ENCODE assay signal across 24 mouse cellular contexts in the genomic region with DNA sequence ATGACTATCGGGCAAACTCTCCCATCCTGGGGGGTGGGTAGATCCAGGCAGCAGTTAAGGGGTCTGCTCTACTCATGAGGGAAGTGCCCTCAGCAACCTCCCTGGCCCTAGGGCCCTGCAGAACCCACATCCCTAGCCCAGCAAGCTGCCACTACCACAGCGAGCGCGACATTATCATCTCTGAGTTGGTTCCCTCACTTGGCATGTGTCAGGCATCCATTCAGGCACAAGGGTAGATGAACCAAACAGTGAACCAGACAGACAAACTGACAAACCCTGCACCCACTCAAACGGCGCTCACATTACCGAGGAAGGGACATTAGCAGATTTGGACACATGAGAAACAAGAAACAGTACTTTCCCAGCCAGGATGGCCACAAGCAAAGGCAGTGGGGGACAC. TPM values are rescaled to one million over a fixed set of nuclear protein-coding genes. Genes with fewer than 3 reads are reported as not detected.
A peak's percentile ranks its signal among the peaks of the same experiment; 100 is the strongest.
DNase-seq lines count a peak whose midpoint lies in the region; ATAC-seq and TF ChIP-seq lines count a peak whose summit lies in the region.
"Had no signal": no experiment of that assay in that cellular context is flagged by ENCODE, and none has a peak within 500 bp of the region (broad histone marks: within the 10 kb centered on the region; RNA-seq: fewer than 3 reads in every experiment).

No protein-coding gene starts in this region.

- peaks cover 78% of the 10 kb centered on the region for H3K36me3 ChIP-seq in forebrain, embryonic 10.5 days (replicated peaks)
- H3K36me3 ChIP-seq in forebrain, embryonic 11.5 days (ENCODE audit: control insufficient read depth, insufficient read depth, low read length): no peaks in the 10 kb centered on the region; the same call in 1 of the 2 replicates
- H3K36me3 ChIP-seq in intestine, embryonic 16.5 days (ENCODE audit: control insufficient read depth, insufficient read depth, low read length): no peaks in the 10 kb centered on the region

- TF ChIP-seq POLR2A in cortical plate, adult 2 months (IDR thresholded peaks at IDR 0.05; ENCODE audit: extremely low read depth, insufficient read depth, low read length): no peak

- WGBS in forebrain, embryonic 10.5 days: 94% methylated on average over 7 of the region's 7 CpGs
- 88% methylated on average over 7 of the region's 7 CpGs for WGBS in forebrain, embryonic 11.5 days
- 90% methylated on average over 7 of the region's 7 CpGs for WGBS in intestine, embryonic 16.5 days

- H3K27ac ChIP-seq in forebrain, embryonic 10.5 days: 0 out of 2 replicates have a peak overlapping the region, but pooled peaks have one; percentile 5
- H3K27ac ChIP-seq in forebrain, embryonic 11.5 days (ENCODE audit: low read depth, low read length): no peak overlapping the region
- H3K27ac ChIP-seq in left cerebral cortex, adult 2 months: peak overlapping the region; percentile 69
- peak overlapping the region; percentile 58; the same call in 1 of the 2 replicates for H3K27ac ChIP-seq in cortical plate, adult 2 months (ENCODE audit: insufficient read depth, low read length)
- no peak overlapping the region for H3K27ac ChIP-seq in intestine, embryonic 16.5 days (ENCODE audit: low read length)
- H3K27ac ChIP-seq: embryonic facial prominence, embryonic 12.5 days; heart, adult 2 months; limb, embryonic 13.5 days; lung, embryonic 15.5 days; midbrain, embryonic 10.5 days had no signal

- DNase-seq in forebrain, embryonic 10.5 days (ENCODE audit: extremely low spot score, low spot score): no peak
- DNase-seq in forebrain, embryonic 11.5 days (ENCODE audit: low spot score): no peak
- no peak for DNase-seq in left cerebral cortex, adult 2 months (ENCODE audit: extremely low spot score in 1 of 2, low spot score in 2 of 2)
- no peak for DNase-seq in left cerebral cortex, postnatal 25 days (ENCODE audit: low spot score in 2 of 2)
- no peak for DNase-seq in layer of hippocampus, adult 18-20 months (ENCODE audit: low spot score in 2 of 2)
- DNase-seq: adrenal gland, postnatal 14 days; embryo, embryonic 11 days; heart, adult 2 months; kidney, adult 18-20 months; kidney, postnatal 36 days; thymus, adult 2 months; thymus, postnatal 36 days had no signal

- H3K27me3 ChIP-seq in forebrain, embryonic 10.5 days (ENCODE audit: poor library complexity, severe bottlenecking): no peaks in the 10 kb centered on the region
- no peaks in the 10 kb centered on the region for H3K27me3 ChIP-seq in forebrain, embryonic 11.5 days (ENCODE audit: control insufficient read depth, insufficient read depth, low read length)
- no peaks in the 10 kb centered on the region for H3K27me3 ChIP-seq in intestine, embryonic 16.5 days (replicated peaks; ENCODE audit: control insufficient read depth, insufficient read depth, low read length)
- H3K27me3 ChIP-seq: embryonic facial prominence, embryonic 12.5 days; heart, embryonic 12.5 days; limb, embryonic 13.5 days; lung, embryonic 15.5 days had no signal

- H3K4me1 ChIP-seq in forebrain, embryonic 10.5 days: peaks cover 49% of the 10 kb centered on the region
- H3K4me1 ChIP-seq in forebrain, embryonic 11.5 days (replicated peaks; ENCODE audit: control insufficient read depth, insufficient read depth, low read length): peaks cover 10% of the 10 kb centered on the region
- peaks cover 10% of the 10 kb centered on the region for H3K4me1 ChIP-seq in cortical plate, adult 2 months (ENCODE audit: control insufficient read depth, insufficient read depth, low read length)
- no peaks in the 10 kb centered on the region for H3K4me1 ChIP-seq in intestine, embryonic 16.5 days (ENCODE audit: control insufficient read depth, insufficient read depth, low read length)
- H3K4me1 ChIP-seq: lung, embryonic 15.5 days had no signal

- no peak for ATAC-seq in forebrain, embryonic 11.5 days (replicated peaks; ENCODE audit: low FRiP score)
- ATAC-seq in intestine, embryonic 16.5 days: no peak
- ATAC-seq: inflammation-experienced regulatory T-cells, adult 6 months had no signal

- no peaks in the 10 kb centered on the region for H3K9me3 ChIP-seq in forebrain, embryonic 10.5 days
- no peaks in the 10 kb centered on the region for H3K9me3 ChIP-seq in forebrain, embryonic 11.5 days (ENCODE audit: control insufficient read depth, low read length)
- no peaks in the 10 kb centered on the region for H3K9me3 ChIP-seq in intestine, embryonic 16.5 days (ENCODE audit: control insufficient read depth, low read length)
- H3K9me3 ChIP-seq: embryonic facial prominence, embryonic 12.5 days; heart, embryonic 12.5 days; limb, embryonic 13.5 days; lung, embryonic 15.5 days; midbrain, embryonic 10.5 days had no signal

- no peak overlapping the region for H3K4me3 ChIP-seq in forebrain, embryonic 10.5 days
- H3K4me3 ChIP-seq in forebrain, embryonic 11.5 days (ENCODE audit: low read depth, low read length): no peak overlapping the region
- no peak overlapping the region for H3K4me3 ChIP-seq in left cerebral cortex, adult 2 months
- H3K4me3 ChIP-seq in cortical plate, adult 2 months (ENCODE audit: insufficient read depth, low read length): no peak overlapping the region
- no peak overlapping the region for H3K4me3 ChIP-seq in intestine, embryonic 16.5 days (ENCODE audit: low read length)
- H3K4me3 ChIP-seq: embryonic facial prominence, embryonic 12.5 days; heart, adult 2 months; heart, embryonic 12.5 days; limb, embryonic 13.5 days; lung, embryonic 15.5 days; midbrain, embryonic 10.5 days; myocyte had no signal

- intact Hi-C loops in left cerebral cortex, adult 2 months (cut with DNase I): no loop called here
- intact Hi-C loops in left cerebral cortex, postnatal 25 days (cut with DNase I): no loop called here

- H3K4me2 ChIP-seq in forebrain, embryonic 11.5 days (ENCODE audit: low read depth, low read length, severe bottlenecking): no peak overlapping the region
- no peak overlapping the region for H3K4me2 ChIP-seq in intestine, embryonic 16.5 days (ENCODE audit: low read depth, low read length)
- H3K4me2 ChIP-seq: embryonic facial prominence, embryonic 12.5 days; heart, embryonic 12.5 days; limb, embryonic 13.5 days; liver, embryonic 11.5 days; lung, embryonic 15.5 days had no signal

- H3K9ac ChIP-seq in forebrain, embryonic 11.5 days (ENCODE audit: low read length): no peak overlapping the region
- H3K9ac ChIP-seq in intestine, embryonic 16.5 days (ENCODE audit: low read depth, low read length): no peak overlapping the region
- H3K9ac ChIP-seq: embryonic facial prominence, embryonic 12.5 days; heart, embryonic 12.5 days; limb, embryonic 13.5 days; lung, embryonic 15.5 days had no signal

- no peak for TF ChIP-seq CTCF in left cerebral cortex, adult 2 months (IDR thresholded peaks at IDR 0.05)
- no peak for TF ChIP-seq CTCF in cortical plate, adult 2 months (IDR thresholded peaks at IDR 0.05; ENCODE audit: extremely low read depth, insufficient read depth, low read length)

RNA-seq across cellular contexts. Expression of gene Mtcl1, which starts 15.0 kb away (rescaled TPM):
- 25.5 and 28.4 TPM in 2 replicates for polyA plus RNA-seq in forebrain, embryonic 10.5 days (2016; fragmentation: Nextera tagmentation; extraction: Ambion mirVana)
- 40.0 and 47.3 TPM in 2 replicates for polyA plus RNA-seq in forebrain, embryonic 11.5 days (2014; fragmentation: Nextera tagmentation; extraction: Ambion mirVana)
- 100 to 1,000 TPM; 103 to 122 TPM for total RNA-seq in left cerebral cortex, adult 2 months (2021)
- total RNA-seq in left cerebral cortex, postnatal 25 days (2021): 10 to 100 TPM; 89.4 to 96.4 TPM
- 46.6 and 47.8 TPM in 2 replicates for polyA plus RNA-seq in cortical plate, adult 2 months (2012; rRNA removed)
- polyA plus RNA-seq in intestine, embryonic 16.5 days (2015; fragmentation: Nextera tagmentation; extraction: Ambion mirVana): 4.0 and 4.1 TPM in 2 replicates
- total RNA-seq in layer of hippocampus, adult 18-20 months (2021): 10 to 100 TPM; 42.8 to 53.0 TPM
- total RNA-seq: hematopoietic stem cell, adult 5-6 weeks; megakaryocyte progenitor cell, adult 5-6 weeks had no signal

Comparison
In these comparisons a context has a peak if more than half of its experiments do, and no peak if none do; other contexts are left out.
1. H3K27ac ChIP-seq: peak in forebrain, embryonic 10.5 days (single experiment), left cerebral cortex, adult 2 months (single experiment) and cortical plate, adult 2 months (single experiment); none in forebrain, embryonic 11.5 days (single experiment) and intestine, embryonic 16.5 days (single experiment).